ENCODE assay signal across 8 mouse cellular contexts in the genomic region with DNA sequence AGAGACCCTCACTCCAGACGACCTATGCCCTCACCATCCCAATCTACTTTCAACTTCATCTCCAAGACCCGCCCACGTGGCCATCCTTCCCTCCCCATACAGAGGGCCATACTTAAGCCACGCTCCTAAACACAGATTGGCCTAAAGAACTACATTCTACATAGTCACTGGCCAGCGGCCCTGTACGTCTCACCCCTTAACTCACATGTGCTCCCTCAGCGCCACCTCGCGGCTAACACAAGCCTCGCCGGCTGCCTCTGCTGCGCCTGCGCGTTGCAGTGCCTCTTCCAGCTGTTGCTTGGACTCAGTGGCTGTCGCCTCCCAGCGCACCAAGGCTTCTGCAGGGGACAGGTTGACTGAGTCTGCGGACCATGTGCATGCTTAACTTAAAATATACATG. TPM values are rescaled to one million over a fixed set of nuclear protein-coding genes. Genes with fewer than 3 reads are reported as not detected.
DNase-seq lines count a peak whose midpoint lies in the region; ATAC-seq lines count a peak whose summit lies in the region.

No protein-coding gene starts in this region.

- ATAC-seq in hindbrain, embryonic 13.5 days (ENCODE audit: low FRiP score) = peak; percentile 82

- H3K27me3 ChIP-seq in hindbrain, embryonic 13.5 days = peaks cover 48% of the 10 kb centered on the region

- peaks cover 26% of the 10 kb centered on the region for H3K4me1 ChIP-seq in hindbrain, embryonic 13.5 days (replicated peaks)

- DNase-seq in Muller cell, postnatal 12 days (ENCODE audit: inconsistent ontology term) = peak; percentile 91
- peak; percentile 95 to 96 for DNase-seq in cerebellum, postnatal 10 days
- peak; percentile 81 to 82 for DNase-seq in frontal cortex, postnatal 14 days (ENCODE audit: low spot score in 2 of 2)
- peak; percentile 88 to 89 for DNase-seq in layer of hippocampus, postnatal 14 days (ENCODE audit: low spot score in 2 of 2)
- DNase-seq in lung, postnatal 10 days = peak; percentile 98
- DNase-seq in ovary, postnatal 36 days (ENCODE audit: low spot score) = peak; percentile 96
- peak; percentile 96 for DNase-seq in thymus, postnatal 14 days

- no peaks in the 10 kb centered on the region for H3K36me3 ChIP-seq in hindbrain, embryonic 13.5 days

- H3K27ac ChIP-seq in hindbrain, embryonic 13.5 days = no peak overlapping the region

- H3K9me3 ChIP-seq in hindbrain, embryonic 13.5 days = no peaks in the 10 kb centered on the region

- H3K4me3 ChIP-seq in hindbrain, embryonic 13.5 days = no peak overlapping the region

- H3K4me2 ChIP-seq in hindbrain, embryonic 13.5 days = no peak overlapping the region

- no peak overlapping the region for H3K9ac ChIP-seq in hindbrain, embryonic 13.5 days

- 5% methylated on average over 17 of the region's 17 CpGs for WGBS in hindbrain, embryonic 13.5 days

RNA-seq across cellular contexts. Expression of a gene that starts 3.9 kb away (rescaled TPM):
- polyA plus RNA-seq in hindbrain, embryonic 13.5 days (2015; fragmentation: Nextera tagmentation; extraction: Ambion mirVana) = 0.31 and 0.49 TPM in 2 replicates
- total RNA-seq in layer of hippocampus, postnatal 14 days (2021) = not detected

RNA-seq across cellular contexts. Expression of a gene that starts 10.1 kb away (rescaled TPM):
- polyA plus RNA-seq in hindbrain, embryonic 13.5 days (2015; fragmentation: Nextera tagmentation; extraction: Ambion mirVana) = 13.8 and 14.0 TPM in 2 replicates
- total RNA-seq in layer of hippocampus, postnatal 14 days (2021) = 1 to 10 TPM; 7.2 to 7.6 TPM

RNA-seq across cellular contexts. Expression of a gene that starts 15.6 kb away (rescaled TPM):
- 16.0 and 17.2 TPM in 2 replicates for polyA plus RNA-seq in hindbrain, embryonic 13.5 days (2015; fragmentation: Nextera tagmentation; extraction: Ambion mirVana)
- total RNA-seq in layer of hippocampus, postnatal 14 days (2021) = 1 to 10 TPM; 3.4 to 5.5 TPM

RNA-seq across cellular contexts. Expression of a gene that starts 21.1 kb away (rescaled TPM):
- 55.3 and 59.6 TPM in 2 replicates for polyA plus RNA-seq in hindbrain, embryonic 13.5 days (2015; fragmentation: Nextera tagmentation; extraction: Ambion mirVana)
- total RNA-seq in layer of hippocampus, postnatal 14 days (2021) = 10 to 100 TPM; 33.8 to 36.2 TPM

RNA-seq across cellular contexts. Expression of a gene that starts 33.7 kb away (rescaled TPM):
- polyA plus RNA-seq in hindbrain, embryonic 13.5 days (2015; fragmentation: Nextera tagmentation; extraction: Ambion mirVana) = 13.7 and 14.3 TPM in 2 replicates
- 10 to 100 TPM; 30.6 to 33.3 TPM for total RNA-seq in layer of hippocampus, postnatal 14 days (2021)
